Mouse (Mus musculus): ENCODE measurements at regions not wholly inside any gene's neighbourhood (a gene's known extent, or its start where the extent isn't known, plus 50 kb on each side); places are given as distances from the start of the nearest gene placed in this dataset.

GRCm38 (mm10) chr6:55627228-55627627 is 53.8 kb downstream of the Neurod6 start:
- DNase-seq (ENCODE audit: low spot score in 2 of 2): no peak

- no peak for DNase-seq (ENCODE audit: low spot score in 2 of 2)
Observed at GRCm38 (mm10) chr6:55620366-55620765, 60.7 kb downstream of the Neurod6 start.

GRCm38 (mm10) chr6:55617922-55618481 is 63.1 kb downstream of the Neurod6 start:
- DNase-seq (ENCODE audit: low spot score in 2 of 2): peak; percentile 52 to 66

GRCm38 (mm10) chr6:55610395-55610794 is 70.7 kb downstream of the Neurod6 start:
- DNase-seq (ENCODE audit: low spot score in 2 of 2): no peak

- DNase-seq (ENCODE audit: low spot score in 2 of 2): no peak
Observed at GRCm38 (mm10) chr6:55609976-55610375, 71.1 kb downstream of the Neurod6 start.

- no peak for DNase-seq (ENCODE audit: low spot score in 2 of 2)
Observed at GRCm38 (mm10) chr6:55609053-55609452, 72.0 kb downstream of the Neurod6 start.

- no peak for DNase-seq (ENCODE audit: low spot score in 2 of 2)
Observed at GRCm38 (mm10) chr6:55597088-55597487, 84.0 kb downstream of the Neurod6 start.

- peak; percentile 38 to 63 for DNase-seq (ENCODE audit: low spot score in 2 of 2)
Observed at GRCm38 (mm10) chr6:55592126-55592525, 88.9 kb downstream of the Neurod6 start.

GRCm38 (mm10) chr6:55581106-55581505 is 100.0 kb downstream of the Neurod6 start:
- no peak for DNase-seq (ENCODE audit: low spot score in 2 of 2)

- DNase-seq (ENCODE audit: low spot score in 2 of 2): no peak
Observed at GRCm38 (mm10) chr6:55580036-55580435, 101.0 kb downstream of the Neurod6 start.

GRCm38 (mm10) chr6:55579611-55580010 is 101.5 kb downstream of the Neurod6 start:
- no peak for DNase-seq (ENCODE audit: low spot score in 2 of 2)

- peak in 1 of 2 experiments; percentile 28 for DNase-seq (ENCODE audit: low spot score in 2 of 2)
Observed at GRCm38 (mm10) chr6:55579105-55579504, 102.0 kb downstream of the Neurod6 start.

- DNase-seq (ENCODE audit: low spot score in 2 of 2): no peak
Observed at GRCm38 (mm10) chr6:55578051-55578450, 103.0 kb downstream of the Neurod6 start.

- no peak for DNase-seq (ENCODE audit: low spot score in 2 of 2)
Observed at GRCm38 (mm10) chr6:55567521-55567920, 113.5 kb downstream of the Neurod6 start.

- peak in 1 of 2 experiments; percentile 17 for DNase-seq (ENCODE audit: low spot score in 2 of 2)
Observed at GRCm38 (mm10) chr6:55565260-55566209, 113.8 kb downstream of the Adcyap1r1 start.

- no peak for DNase-seq (ENCODE audit: low spot score in 2 of 2)
Observed at GRCm38 (mm10) chr6:55560606-55561005, 108.8 kb downstream of the Adcyap1r1 start.

GRCm38 (mm10) chr6:55559797-55560196 is 108.0 kb downstream of the Adcyap1r1 start:
- DNase-seq (ENCODE audit: low spot score in 2 of 2): no peak
